Mouse (Mus musculus): Measurements from ENCODE around the gene Bdh1.

Gene Bdh1

DNA sequence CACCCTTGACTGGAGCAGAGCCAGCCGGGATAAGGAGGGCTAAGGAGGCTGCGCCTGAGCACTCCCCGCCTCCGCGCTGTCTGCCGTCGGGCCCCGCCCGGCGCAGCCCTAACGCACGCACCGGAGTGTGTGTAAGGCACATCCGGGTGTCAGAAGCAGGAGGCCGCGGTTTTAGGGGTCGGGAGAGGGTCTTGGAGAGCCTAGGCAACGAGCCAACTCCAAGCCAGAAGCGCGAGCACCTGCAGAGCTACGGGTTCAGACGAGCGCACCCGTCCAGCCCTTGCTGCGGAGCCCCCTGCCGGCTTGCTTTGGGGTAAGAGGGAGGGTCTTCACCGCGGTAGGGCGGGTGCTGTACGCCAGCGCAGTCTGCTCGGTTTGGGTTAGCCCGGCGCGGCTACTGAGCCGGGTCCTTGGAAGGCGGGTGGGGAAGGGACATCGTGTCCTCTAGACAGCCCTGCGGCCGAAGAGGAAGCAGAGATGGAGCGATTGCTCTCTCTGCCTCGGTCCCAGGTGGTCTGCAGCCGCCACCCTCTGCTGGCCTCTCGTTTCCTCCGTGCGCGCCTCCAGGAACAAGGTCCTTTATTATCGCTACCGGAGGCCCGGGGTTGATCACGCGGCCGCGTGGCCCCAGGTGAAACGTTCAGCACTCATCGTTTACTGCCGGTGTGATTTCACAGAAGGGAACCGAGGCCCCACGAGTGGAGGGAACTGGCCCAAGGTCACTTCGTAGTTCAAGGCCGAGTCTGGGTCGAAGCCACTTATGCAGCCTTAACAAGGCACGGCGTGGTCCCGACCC lies 6.8 kb downstream of the Bdh1 start:
- peak; percentile 91 for DNase-seq

DNA sequence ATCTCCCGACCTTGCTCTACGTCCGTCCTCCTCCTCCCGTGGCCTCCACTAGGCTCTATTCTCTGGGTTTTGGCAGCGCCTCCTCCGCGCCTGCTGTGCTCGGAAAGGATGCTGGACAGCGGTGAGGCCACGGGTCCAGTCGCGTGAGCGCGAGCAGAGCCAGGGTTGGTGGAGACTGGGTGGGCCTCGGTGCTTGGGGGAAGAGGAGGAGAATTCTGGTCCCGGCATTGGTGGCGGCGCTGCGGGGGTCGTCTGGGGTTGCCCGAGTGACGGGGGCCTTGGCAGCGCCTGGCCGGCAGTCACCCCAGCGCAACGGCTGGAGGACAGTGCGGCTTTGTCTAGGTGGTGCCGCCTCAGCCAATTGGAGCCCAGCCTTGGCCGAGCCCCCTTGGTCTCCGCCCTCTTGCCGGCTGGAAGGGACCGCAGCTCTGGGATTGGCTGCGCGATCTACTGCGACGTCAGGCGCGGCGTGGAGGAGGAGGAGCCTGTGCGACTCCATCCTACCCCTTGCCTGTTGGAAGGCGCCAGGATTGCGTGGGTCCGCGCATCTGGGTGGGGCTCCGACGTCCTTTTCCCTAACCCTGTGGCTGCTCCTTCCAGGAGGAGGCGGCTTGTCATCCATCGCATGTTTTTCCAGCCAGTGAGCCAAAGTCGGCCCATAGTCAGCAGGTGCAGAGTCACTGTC lies 7.5 kb downstream of the Bdh1 start:
- DNase-seq = peak; percentile 99

DNA sequence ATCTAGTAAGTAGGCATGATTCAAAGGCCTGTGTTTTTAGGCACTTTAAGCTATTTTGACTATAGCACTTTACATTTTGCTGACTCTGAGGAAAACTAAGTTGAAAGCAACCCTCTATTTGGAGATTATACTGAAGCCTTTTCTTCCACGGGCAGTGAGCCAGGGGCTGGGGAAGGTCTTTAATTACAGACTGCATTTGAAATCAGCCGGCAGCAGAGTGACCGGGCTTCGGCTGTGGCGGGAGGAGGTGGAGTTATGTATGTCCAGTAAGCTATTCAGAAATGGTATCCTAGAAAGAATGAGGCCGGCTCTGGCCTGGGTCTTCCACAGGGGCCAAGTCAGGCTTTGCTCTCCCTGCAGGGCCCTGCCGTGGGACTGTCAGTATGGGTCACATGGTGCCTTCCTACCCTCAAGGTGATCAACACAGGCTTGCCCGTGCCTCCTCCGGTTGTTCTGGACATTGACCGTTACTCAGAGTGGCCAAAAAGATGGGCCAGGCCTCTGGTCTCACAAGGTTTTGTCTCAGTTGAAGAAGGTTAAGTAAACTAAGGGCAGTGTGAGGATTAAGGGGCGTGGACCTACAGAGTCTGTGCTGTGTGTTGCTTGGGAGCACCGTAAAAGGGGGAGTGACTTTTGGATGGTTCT lies 11.5 kb downstream of the Bdh1 start:
- DNase-seq = peak; percentile 42

DNA sequence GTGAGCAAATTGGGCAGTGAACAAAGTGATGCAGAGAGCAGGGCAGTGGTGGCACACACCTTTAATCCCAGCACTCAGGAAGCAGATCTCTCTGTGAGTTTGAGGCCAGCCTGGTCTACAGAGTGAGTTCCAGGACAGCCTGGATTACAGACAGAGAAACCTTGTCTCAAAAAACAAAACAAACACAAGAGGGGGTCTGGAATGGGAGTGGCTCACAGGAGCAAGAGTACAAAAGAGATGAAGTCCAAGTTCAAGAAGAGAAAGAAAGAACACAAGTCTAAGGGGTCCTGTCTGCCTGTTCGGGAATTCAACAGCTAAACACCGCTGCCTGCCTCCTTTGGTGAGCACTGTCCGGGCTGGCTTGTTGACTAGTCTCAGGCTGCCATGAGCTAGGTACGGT lies 13.1 kb downstream of the Bdh1 start:
- DNase-seq = peak; percentile 9

DNA sequence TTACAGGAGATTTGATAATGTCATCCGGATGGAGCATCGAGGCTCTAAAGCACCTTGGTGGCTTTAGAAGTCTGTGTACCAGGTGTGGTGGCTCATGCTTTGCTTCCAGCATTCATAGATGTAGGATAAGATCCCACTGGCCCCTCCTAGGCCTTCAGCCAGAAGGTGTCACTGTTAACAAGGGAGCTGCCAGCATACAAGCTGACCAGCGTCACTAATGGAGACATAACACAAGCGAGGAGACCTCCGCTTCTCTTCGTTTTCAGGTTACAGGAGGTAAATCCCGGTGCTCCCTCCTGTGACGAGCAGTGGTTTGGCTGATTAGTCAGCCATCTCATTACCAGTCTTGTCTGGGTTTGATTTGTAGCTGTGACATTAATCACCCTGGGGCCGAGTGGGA lies 14.0 kb downstream of the Bdh1 start:
- peak; percentile 40 for DNase-seq

DNA sequence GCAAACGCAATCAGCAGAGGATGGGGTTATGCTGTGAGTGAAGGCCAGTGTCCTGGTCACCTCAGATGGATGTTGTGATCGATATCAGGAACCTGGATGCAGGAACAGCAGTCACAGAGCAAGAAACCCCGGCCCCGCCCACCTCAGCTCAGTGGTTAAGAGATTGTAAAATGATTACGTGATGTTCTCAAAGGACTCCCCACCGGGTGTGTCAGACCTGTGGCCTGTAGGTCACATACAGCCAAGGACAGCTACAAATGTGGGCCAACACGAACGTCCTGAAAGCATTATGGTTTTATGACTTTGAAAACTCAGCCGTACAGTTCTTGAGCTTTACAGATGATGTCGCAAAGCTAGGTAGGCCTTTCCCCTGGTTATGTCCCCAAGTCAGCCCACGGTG lies 15.3 kb downstream of the Bdh1 start:
- DNase-seq = peak; percentile 32

DNA sequence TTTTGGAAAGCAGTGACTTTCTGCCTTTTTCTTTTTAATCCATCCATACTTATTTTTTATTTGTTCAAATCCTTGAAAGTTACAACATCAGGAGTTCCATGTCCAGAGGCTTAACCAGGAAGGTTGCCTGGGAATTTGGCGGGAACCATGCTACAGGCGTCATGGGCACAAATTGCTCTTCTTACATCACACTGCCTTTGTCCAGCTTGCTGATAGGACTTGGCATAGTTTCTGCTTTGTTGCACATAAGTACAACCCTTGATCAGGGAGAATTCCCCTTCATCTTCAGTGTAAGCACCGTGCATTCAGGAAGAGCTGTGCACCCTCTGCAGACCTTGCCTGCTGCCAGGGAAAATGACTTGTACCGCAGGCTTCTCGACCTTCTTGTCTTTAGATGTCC lies 17.4 kb downstream of the Bdh1 start:
- DNase-seq = no peak

DNA sequence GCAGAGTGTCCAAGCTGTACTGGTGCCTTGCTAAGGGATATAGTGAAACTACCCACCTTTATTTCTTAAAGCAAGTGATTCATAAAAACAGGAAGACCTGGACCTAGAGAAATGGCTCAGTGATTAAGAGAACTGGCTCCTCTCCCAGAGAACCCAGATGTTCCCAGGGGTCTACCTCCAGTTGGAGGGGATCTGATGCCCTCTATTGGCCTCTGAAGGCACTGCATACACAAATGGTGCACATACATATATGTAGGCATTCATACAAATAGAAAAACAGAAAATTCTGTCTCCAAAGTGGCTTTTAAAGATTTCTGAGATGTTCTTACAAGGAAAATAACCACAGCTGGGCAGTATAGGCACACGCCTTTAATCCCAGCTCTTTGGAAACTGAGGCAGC lies 18.0 kb downstream of the Bdh1 start:
- peak; percentile 14 for DNase-seq

DNA sequence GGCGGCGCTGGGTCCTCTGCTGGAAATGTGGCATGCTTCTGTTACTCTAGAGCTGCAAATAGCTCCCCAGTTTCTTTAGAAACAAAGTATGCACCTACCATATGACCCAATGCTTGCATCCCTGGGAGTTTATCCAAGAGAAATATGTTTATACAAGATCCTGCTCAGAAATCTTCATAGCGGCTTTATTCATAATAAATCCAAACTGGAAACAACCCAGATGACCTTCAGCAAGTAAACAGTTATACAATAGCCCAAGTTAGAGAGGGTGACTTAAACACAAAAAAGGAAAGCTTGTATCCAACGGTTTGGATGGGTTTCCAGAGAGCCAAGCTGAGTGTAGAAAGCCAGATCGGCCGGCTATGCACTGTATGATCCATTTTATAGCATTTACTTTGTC lies 22.4 kb downstream of the Bdh1 start:
- DNase-seq = no peak

DNA sequence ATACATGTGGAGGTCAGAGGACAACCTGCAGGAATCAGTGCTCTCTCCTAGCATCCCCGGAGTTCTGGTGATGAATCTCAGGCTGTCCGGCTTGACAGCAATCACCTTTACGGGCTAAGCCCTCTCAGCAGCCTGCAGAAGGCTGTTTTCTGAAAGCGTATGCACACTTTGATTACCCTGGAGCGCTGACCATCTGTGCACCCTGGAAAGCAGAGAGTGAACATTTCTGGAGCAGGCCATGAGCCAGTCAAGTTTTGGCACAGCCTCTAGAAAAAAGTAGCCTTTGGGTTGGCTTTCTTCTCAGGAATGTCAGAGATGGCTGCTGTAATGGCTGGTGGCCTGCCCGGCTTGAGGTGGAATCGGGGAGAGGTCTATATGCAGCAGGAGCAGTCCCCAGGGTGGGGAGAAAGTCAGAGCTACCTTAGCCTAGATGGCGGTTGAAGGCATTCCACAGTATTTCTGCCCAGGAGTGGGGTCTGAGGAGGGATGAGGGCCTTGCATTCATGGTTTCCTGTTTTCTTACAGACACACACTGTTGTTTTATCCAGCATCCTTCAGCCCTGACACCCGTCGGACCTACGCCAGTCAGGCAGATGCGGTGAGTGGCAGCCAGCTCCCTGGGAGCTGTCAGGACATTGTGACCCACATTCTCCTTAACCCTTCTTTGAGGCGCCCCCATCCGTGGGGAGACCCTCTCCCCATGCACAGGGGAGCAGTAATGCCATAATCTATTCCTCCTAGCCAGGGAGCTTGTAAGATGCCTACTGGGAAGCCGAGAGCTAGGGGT lies 24.2 kb downstream of the Bdh1 start:
- peak; percentile 95 for DNase-seq

DNA sequence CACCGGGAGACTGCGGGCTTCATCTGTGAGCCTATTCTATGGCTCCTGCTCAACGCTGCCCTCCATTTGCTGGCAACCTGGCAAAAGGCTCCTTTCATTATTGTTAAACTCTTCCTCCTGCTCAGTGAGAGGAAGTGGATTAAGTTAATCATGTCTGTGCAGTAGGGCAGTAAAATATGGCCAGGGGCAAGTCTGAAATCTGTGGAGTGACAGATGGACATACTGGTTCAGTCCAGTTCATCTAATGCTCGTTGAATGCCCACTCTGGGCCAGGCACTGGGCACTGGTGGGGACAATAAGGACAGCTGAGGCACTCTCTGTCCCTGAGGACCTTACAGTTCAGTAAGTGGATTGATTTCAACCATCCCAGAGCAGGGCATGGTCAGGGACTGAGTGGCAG lies 27.9 kb downstream of the Bdh1 start:
- no peak for DNase-seq

DNA sequence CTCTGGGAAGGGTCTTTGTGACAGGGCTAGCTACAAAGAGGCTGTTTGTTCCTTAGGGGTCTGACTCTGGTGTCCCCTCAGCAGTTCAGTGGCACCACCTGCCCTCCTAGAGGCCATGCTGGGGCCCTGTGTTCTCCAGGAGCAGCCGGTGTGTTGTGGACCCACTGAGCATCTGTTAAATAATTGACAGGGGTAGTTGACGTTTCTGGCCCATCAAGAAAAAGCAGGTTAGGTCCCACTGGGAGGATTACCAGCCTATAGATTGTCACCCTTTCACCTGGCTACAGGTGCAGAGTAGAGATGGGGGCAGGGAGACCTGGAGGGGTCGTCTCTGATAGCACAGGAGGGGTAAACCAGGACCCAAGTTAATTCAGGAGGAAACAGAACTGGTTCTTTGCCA lies 29.2 kb downstream of the Bdh1 start:
- no peak for DNase-seq

DNA sequence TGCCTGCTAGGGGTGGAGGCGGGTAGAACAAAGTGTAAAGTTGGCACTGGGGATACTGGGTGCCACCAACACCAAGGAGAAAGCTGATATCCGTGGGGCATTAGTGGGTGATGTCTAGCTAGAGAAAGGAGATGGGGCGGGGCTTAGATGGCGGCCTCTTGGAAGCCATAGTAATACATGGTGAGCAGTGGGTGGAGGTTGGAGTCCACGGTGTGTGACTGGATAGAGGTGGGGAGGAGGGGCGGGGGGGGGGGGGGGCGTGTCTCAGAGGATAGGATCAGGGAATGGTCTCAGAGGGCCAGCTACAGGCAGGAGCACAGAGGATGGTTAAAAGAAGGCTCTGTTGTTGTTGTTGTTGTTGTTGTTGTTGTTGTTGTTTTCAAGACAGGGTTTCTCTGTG lies 30.4 kb downstream of the Bdh1 start:
- DNase-seq = no peak

DNA sequence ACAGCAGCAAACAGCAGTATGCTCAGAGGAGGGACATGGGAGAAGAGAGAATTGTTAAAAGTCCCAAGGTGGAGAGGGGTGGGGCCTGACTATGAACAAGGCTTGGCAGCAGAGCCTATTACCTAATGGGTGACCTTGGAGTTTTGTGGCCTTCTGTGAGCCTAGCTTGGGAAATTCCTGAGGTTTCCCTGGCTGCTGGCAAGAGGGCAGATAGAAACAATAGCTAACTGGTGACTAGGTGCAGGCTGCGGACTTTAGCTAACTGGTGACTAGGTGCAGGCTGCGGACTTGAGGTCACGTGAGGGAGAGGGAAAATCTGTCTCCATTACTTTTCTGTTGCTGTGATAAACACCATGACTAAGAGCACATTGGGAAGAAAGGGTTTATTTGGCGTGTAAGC lies 31.9 kb downstream of the Bdh1 start:
- no peak for DNase-seq

DNA sequence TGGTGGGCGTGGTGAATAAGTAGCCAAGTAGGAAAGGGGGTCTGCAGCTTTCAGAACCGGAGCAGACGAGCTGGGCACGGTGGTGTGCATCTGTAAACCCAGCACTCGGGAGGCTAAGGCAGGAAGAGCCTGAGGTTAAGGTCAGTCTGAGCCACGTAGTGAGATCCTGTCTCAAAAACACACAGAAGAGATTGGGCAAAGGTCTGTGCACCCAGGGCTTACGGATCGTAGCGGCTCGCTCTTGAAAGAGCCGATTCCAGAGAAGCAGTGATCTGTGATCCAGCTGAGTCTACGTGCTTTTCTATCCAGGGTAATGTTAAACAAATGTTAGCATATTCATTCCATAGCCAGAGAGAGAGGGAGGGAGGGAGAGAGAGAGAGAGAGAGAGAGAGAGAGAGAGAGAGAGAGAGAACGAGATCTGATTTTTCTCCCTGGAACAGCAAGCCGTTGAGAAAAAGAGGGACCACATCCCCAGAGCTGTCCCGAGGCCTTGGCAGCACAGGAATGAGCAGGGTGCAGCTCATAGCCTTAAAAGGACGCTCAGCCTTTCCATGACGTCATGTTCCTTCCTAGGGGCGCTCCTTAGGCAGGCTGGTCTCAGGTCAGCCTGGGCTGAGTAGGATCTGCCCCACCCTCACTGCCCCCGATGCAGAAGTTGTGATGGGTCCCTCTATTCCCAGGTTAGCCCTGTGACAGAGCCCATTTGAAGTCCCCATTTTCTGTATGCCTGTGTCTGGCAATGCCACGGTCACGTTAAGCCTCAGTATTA lies 33.4 kb downstream of the Bdh1 start:
- DNase-seq = no peak

DNA sequence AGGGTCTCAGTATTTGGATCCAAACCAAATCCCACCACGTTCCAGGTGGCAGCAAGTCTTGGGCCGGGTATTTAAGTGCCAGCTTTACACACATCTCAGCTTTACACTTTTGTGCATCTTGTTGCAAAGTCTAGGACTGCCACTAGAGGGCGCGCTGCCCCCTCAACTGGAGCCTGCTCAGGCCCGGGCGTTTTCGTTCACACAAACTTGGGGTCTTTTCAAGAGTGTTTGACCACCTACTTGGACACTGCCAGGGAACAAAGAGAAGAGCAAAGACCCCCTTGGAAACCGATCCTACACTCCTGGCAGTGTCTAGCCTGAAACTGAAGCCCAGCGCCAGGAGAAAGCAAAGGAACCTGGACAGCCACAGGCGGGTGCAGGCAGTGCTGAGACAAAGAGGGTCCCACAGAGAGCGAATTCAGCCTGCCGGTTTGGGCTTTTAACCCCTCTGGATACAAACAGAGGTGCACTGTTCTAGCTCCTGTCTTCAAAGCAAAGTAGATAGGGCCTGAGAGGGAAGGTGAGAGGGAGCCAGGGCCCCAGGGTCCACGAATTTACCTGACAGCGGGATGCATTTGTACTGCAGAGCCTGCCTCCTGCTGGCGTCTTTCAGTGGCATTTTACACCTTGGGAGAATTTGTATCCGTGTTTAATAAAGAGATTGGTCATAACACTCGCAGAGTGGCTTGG lies 36.3 kb downstream of the Bdh1 start:
- DNase-seq = peak; percentile 79

DNA sequence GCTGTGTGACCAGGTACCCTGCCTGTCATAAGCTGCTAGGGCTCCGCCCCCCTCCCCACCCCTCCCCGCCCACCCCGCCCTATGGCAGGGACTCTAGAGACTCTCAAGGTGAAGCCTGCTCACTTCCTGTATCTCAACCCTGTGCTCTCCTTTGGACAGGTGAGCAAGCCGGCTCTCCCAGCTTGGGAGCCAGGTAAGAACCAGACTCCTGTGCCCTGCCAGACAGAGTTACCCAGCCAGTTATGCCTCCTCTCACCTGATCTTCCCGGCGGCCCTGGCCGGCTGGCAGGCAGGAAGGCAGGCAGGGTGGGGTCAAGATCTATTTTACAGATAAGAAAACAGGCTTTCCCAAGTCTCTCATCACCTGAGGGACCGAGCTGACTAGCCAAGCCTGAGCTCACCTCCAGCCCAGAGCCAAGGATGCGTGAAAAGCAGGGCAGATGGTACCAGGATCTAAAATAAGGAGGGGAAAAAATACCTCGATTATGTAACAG lies 37.9 kb downstream of the Bdh1 start:
- DNase-seq = peak; percentile 95

DNA sequence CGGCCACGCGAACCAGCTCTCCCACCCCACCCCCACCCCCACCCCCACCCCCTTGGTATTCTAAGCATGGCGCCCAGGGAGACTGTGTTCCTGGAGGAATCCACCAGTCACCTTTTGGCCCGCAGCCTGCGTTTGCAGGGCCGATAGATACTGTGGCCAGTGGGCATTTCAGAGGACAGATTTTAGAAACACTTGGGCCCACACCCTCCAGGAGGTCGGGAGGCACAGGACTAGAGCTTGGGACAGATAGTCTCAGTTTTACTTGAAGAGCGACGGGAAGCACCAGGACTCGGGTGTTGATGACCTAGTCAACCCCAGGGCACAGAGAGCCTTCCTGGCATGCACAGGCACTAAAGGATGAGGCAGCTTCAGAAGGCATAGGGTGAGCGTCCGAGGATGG lies 38.4 kb downstream of the Bdh1 start:
- peak; percentile 82 for DNase-seq

DNA sequence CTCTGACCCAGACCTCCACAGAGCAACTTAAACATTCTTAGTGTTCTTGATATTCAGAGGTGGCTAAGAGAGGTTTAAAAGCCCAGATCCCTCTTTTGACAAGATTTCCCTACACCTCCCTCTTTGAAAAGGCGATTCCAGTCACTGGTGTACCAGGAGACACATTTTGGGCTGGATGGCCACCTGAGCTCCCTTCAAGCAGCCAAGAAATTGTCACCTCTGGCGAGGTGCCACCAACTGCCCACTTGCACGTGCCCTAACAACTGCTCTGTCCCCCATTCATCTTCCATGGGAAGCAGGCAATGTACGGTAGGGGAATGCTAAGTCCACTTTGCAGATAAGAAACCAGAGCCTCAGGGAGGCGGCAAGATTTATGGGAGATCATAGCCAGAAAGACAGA lies 39.0 kb downstream of the Bdh1 start:
- peak; percentile 74 for DNase-seq

DNA sequence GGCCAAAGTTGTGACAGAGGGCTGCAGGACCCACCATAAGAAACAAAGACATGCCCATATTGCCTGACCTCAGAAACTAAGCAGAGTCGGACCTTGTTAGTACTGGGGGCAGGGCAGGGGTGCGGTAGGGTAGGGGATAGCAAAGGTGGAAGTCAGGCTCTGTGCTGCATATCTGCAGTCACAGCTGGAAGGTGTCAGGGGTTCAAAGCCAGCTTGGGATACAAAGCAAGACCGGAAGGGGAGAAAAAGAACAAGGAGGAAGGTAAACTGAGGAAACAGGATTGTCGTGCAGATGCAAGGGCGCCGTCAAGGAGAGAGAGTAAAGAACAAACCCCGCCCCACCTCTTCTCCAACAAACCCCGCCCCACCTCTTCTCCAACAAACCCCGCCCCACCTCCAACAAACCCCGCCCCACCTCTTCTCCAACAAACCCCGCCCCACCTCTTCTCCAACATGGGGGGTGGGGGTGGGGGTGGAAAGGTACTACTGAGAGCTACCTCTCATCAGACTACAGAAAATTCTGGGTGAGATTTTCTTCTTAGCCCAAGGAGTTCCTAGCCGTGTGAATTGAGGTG lies 40.1 kb downstream of the Bdh1 start:
- peak; percentile 51 for DNase-seq

DNA sequence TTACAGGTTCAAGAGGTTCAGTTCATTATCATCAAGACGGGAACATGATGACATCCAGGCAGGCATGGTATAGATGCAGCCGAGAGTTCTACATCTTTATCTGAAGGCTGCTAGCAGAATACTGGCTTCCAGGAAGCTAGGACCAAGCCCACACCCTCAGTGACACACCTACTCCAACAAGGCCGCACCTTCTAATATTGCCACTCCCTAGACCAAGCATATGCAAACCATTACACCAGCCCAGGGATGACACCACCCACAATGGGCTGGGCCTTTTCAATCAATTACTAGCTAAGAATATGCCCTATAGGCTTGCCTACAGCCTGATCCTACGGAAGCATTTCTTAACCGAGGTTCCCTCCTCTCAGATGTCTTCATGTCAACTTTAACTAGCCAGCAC lies 42.9 kb downstream of the Bdh1 start:
- no peak for DNase-seq
